Mouse (Mus musculus) MEL (cell line): ENCODE results near the gene Ap5s1. TPM values are rescaled to one million over a fixed set of nuclear protein-coding genes. Genes with fewer than 3 reads are reported as not detected.

Experiments
- DNase-seq: peaks from one replicate; pipeline ENCODE4 v3.0.0; 2011; ENCODE audit warnings: low read depth, low spot score
- H3K27ac ChIP-seq: 2 replicates; pipeline ENCODE4 v1.5.1; 2012; ENCODE audit warnings: low read depth, mild to moderate bottlenecking, control low read depth, low read length, moderate library complexity; ENCODE audit not compliant: control insufficient read depth
- H3K27me3 ChIP-seq, 2 experiments: fragments of 150-350 bp in 1 of 2; sonication (generic) in 1 of 2; 2 replicates each; pipeline ENCODE4 v1.6.1; 2012; ENCODE audit warnings: low read length in 2 of 2, mild to moderate bottlenecking in 2 of 2, improper control_type of control experiment in 1 of 2, moderate library complexity in 1 of 2; ENCODE audit not compliant: insufficient read depth in 2 of 2, control insufficient read depth in 1 of 2
- H3K36me3 ChIP-seq, 2 experiments: 2 replicates each; pipeline ENCODE4 v1.6.1; 2012 to 2014; ENCODE audit warnings: low read length in 2 of 2, improper control_type of control experiment in 1 of 2, inconsistent platforms in 1 of 2, mild to moderate bottlenecking in 1 of 2; ENCODE audit not compliant: insufficient read depth in 2 of 2, control insufficient read depth in 1 of 2
- H3K4me1 ChIP-seq, 2 experiments: fragments of 150-350 bp in 1 of 2; sonication (generic) in 1 of 2; 2 replicates each; pipeline ENCODE4 v1.6.1; 2012; ENCODE audit warnings: low read length in 2 of 2, improper control_type of control experiment in 1 of 2, mild to moderate bottlenecking in 1 of 2; ENCODE audit not compliant: insufficient read depth in 2 of 2, control insufficient read depth in 1 of 2
- H3K4me3 ChIP-seq, 2 experiments: fragments of 150-350 bp in 1 of 2; sonication (generic) in 1 of 2; 2 replicates each; pipeline ENCODE4 v1.5.1; 2012; ENCODE audit warnings: low read depth in 2 of 2, low read length in 2 of 2, mild to moderate bottlenecking in 2 of 2, moderate library complexity in 2 of 2, control low read depth in 1 of 2, improper control_type of control experiment in 1 of 2; ENCODE audit not compliant: control insufficient read depth in 1 of 2, insufficient read depth in 1 of 2
- H3K79me2 ChIP-seq: 2 replicates; pipeline ENCODE4 v1.6.1; 2012; ENCODE audit warnings: mild to moderate bottlenecking, low read length, moderate library complexity; ENCODE audit not compliant: control insufficient read depth, poor library complexity, insufficient read depth
- H3K9ac ChIP-seq: 2 replicates; pipeline ENCODE4 v1.6.1; 2012; ENCODE audit warnings: low read depth, mild to moderate bottlenecking, control low read depth, low read length, moderate library complexity; ENCODE audit not compliant: control insufficient read depth, poor library complexity, severe bottlenecking
- H3K9me3 ChIP-seq: fragments of 150-350 bp; sonication (generic); replicated peaks from 2 replicates; pipeline ENCODE4 v1.6.1; 2012; ENCODE audit warnings: mild to moderate bottlenecking, low read length, improper control_type of control experiment, moderate library complexity; ENCODE audit not compliant: insufficient read depth
- BHLHE40 ChIP-seq: IDR thresholded peaks from 2 replicates; pipeline ENCODE4 v1.6.1; 2012; ENCODE audit warnings: low read depth, mild to moderate bottlenecking, inconsistent platforms, low read length, improper control_type of control experiment, borderline replicate concordance
- CHD2 ChIP-seq: IDR thresholded peaks from 2 replicates; pipeline ENCODE4 v1.6.1; 2011; ENCODE audit warnings: low read length, improper control_type of control experiment
- EP300 ChIP-seq, 2 experiments: IDR thresholded peaks; 2 replicates each; pipeline ENCODE4 v1.6.1; 2011; ENCODE audit warnings: improper control_type of control experiment in 2 of 2, low read length in 2 of 2, low read depth in 1 of 2, mild to moderate bottlenecking in 1 of 2
- MAFK ChIP-seq: IDR thresholded peaks from 2 replicates; pipeline ENCODE4 v1.6.1; 2011; ENCODE audit warnings: low read depth, mild to moderate bottlenecking, low read length, improper control_type of control experiment, borderline replicate concordance
- MAX ChIP-seq: IDR thresholded peaks from 2 replicates; pipeline ENCODE4 v1.6.1; 2011; ENCODE audit warnings: low read length, improper control_type of control experiment
- MAZ ChIP-seq: IDR thresholded peaks from 2 replicates; pipeline ENCODE4 v1.6.1; 2012; ENCODE audit warnings: low read depth, mild to moderate bottlenecking, inconsistent platforms, low read length, improper control_type of control experiment
- MXI1 ChIP-seq: IDR thresholded peaks from 2 replicates; pipeline ENCODE4 v1.6.1; 2011; ENCODE audit warnings: mild to moderate bottlenecking, low read depth, low read length, improper control_type of control experiment
- MYB ChIP-seq: IDR thresholded peaks from 2 replicates; pipeline ENCODE4 v1.6.1; 2011; ENCODE audit warnings: mild to moderate bottlenecking, low read depth, low read length, improper control_type of control experiment
- MYC ChIP-seq: IDR thresholded peaks from 2 replicates; pipeline ENCODE4 v1.6.1; 2011; ENCODE audit warnings: low read depth, mild to moderate bottlenecking, low read length, improper control_type of control experiment, moderate library complexity
- NELFE ChIP-seq: IDR thresholded peaks from 2 replicates; pipeline ENCODE4 v1.6.1; 2011; ENCODE audit warnings: low read depth, low read length, improper control_type of control experiment
- NRF1 ChIP-seq: IDR thresholded peaks from 2 replicates; pipeline ENCODE4 v1.6.1; 2014; ENCODE audit warnings: low read depth, mild to moderate bottlenecking, inconsistent platforms, low read length, improper control_type of control experiment, moderate library complexity; ENCODE audit not compliant: poor library complexity, insufficient read depth, severe bottlenecking
- POLR2AphosphoS2 ChIP-seq: IDR thresholded peaks from 2 replicates; pipeline ENCODE4 v1.6.1; 2011; ENCODE audit warnings: low read length, improper control_type of control experiment
- TAL1 ChIP-seq: IDR thresholded peaks from 2 replicates; pipeline ENCODE4 v1.6.1; 2012; ENCODE audit warnings: mild to moderate bottlenecking, inconsistent platforms, low read length, moderate library complexity, mixed read lengths
- TBP ChIP-seq: IDR thresholded peaks from 2 replicates; pipeline ENCODE4 v1.8.0; 2011; ENCODE audit warnings: low read depth, low read length, improper control_type of control experiment
- TCF12 ChIP-seq: IDR thresholded peaks from 2 replicates; pipeline ENCODE4 v1.6.1; 2014; ENCODE audit warnings: low read depth, mild to moderate bottlenecking, inconsistent platforms, low read length, improper control_type of control experiment, moderate library complexity
- ZC3H11A ChIP-seq: IDR thresholded peaks from 2 replicates; pipeline ENCODE4 v1.6.1; 2012; ENCODE audit warnings: low read depth, mild to moderate bottlenecking, inconsistent platforms, low read length, improper control_type of control experiment
- ZMIZ1 ChIP-seq: IDR thresholded peaks from 2 replicates; pipeline ENCODE4 v1.6.1; 2012; ENCODE audit warnings: low read depth, mild to moderate bottlenecking, inconsistent platforms, low read length, improper control_type of control experiment, moderate library complexity
- ZNF384 ChIP-seq: IDR thresholded peaks from 2 replicates; pipeline ENCODE4 v1.6.1; 2012; ENCODE audit warnings: low read depth, mild to moderate bottlenecking, inconsistent platforms, low read length, improper control_type of control experiment
- polyA plus RNA-seq, 2 experiments: library from polyadenylated mRNA; stranded (reverse) in 1 of 2; unstranded in 1 of 2; fragments of >175 nt in 1 of 2; fragments of >200 nt in 1 of 2; gene quantifications; 2 replicates each; pipeline versions ENCODE4 v1.2.1 to v1.2.4; 2012; ENCODE audit warnings: low replicate concordance in 2 of 2, low read depth in 1 of 2; ENCODE audit not compliant: insufficient read length in 2 of 2, insufficient read depth in 1 of 2, missing spikeins in 1 of 2
- total RNA-seq: library from RNA; depleted of rRNA; stranded (reverse); fragments of 300-350 nt; gene quantifications from 2 replicates; pipeline ENCODE4 v1.2.3, GENCODE M21; 2012

The Ap5s1 gene
- total and polyA plus RNA-seq, 3 experiments = 9.6 to 12.7 TPM; not detected in 1

GRCm38 (mm10) chr2:131201262-131201661, 5.6 kb upstream of the Ap5s1 start:
- TF ChIP-seq EP300 (IDR thresholded peaks at IDR 0.05; ENCODE audit: low read depth in 1 of 2, low read length in 2 of 2) = no peak
- no peak for TF ChIP-seq BHLHE40
- TF ChIP-seq MAFK = no peak
- no peak for TF ChIP-seq CHD2
- TF ChIP-seq TBP = no peak
- TF ChIP-seq TAL1 = no peak
- TF ChIP-seq MYC = no peak
- no peak for TF ChIP-seq MAX
- TF ChIP-seq TCF12 = no peak
- no peak for TF ChIP-seq ZMIZ1
- no peak for TF ChIP-seq POLR2AphosphoS2
- no peak for TF ChIP-seq NRF1
- TF ChIP-seq MAZ = no peak
- no peak for TF ChIP-seq MYB
- TF ChIP-seq, all 39 proteins: peak for 0
- Histone ChIP-seq H3K79me2 (no peaks in the 10 kb centered on the region), H3K9me3 (no peaks in the 10 kb centered on the region), H3K4me3 (no peak overlapping the region), H3K9ac (no peak overlapping the region), H3K27me3 (no peaks in the 10 kb centered on the region), H3K4me1 (peaks cover 3 to 33% of the 10 kb centered on the region in 2 experiments; a peak in 3 of 4 replicates), H3K36me3 (peaks cover 0 to 18% of the 10 kb centered on the region in 2 experiments; a peak in 2 of 4 replicates), H3K27ac (no peak overlapping the region)
- no peak for DNase-seq

- no peak overlapping the region for H3K9ac ChIP-seq
- no peak for TF ChIP-seq ZNF384
- no peak for TF ChIP-seq TBP
- no peak for TF ChIP-seq NELFE
- no peak for TF ChIP-seq ZC3H11A
- no peak for TF ChIP-seq MXI1
- TF ChIP-seq TAL1 = no peak
- peaks cover 0 to 25% of the 10 kb centered on the region in 2 experiments; a peak in 2 of 4 replicates for H3K36me3 ChIP-seq
- H3K27me3 ChIP-seq = no peaks in the 10 kb centered on the region
- no peak overlapping the region for H3K4me3 ChIP-seq
- DNase-seq = no peak
- H3K4me1 ChIP-seq = peaks cover 7 to 45% of the 10 kb centered on the region in 2 experiments; a peak in 3 of 4 replicates
- H3K27ac ChIP-seq = no peak overlapping the region
- H3K79me2 ChIP-seq = no peaks in the 10 kb centered on the region
- H3K9me3 ChIP-seq = no peaks in the 10 kb centered on the region
Measured at GRCm38 (mm10) chr2:131203816-131204409, 3.0 kb upstream of the Ap5s1 start.
